Mouse (Mus musculus): ENCODE results near the gene Sfta2. TPM values are rescaled to one million over a fixed set of nuclear protein-coding genes. Genes with fewer than 3 reads are reported as not detected.

The Sfta2 gene
- polyA plus RNA-seq, 1 experiment = not detected

GRCm38 (mm10) chr17:35567767-35568166 is 33.6 kb upstream of the Sfta2 start:
- Histone ChIP-seq H3K9me3 (ENCODE audit: control insufficient read depth, low read length) (peaks cover 2% of the 10 kb centered on the region; the same call in 1 of the 2 replicates), H3K4me3 (replicated peaks) (no peak overlapping the region), H3K36me3 (ENCODE audit: control insufficient read depth) (no peaks in the 10 kb centered on the region), H3K4me1 (ENCODE audit: control insufficient read depth) (no peaks in the 10 kb centered on the region), H3K27me3 (ENCODE audit: control insufficient read depth) (peaks cover 26% of the 10 kb centered on the region)
- TF ChIP-seq TAL1 (IDR thresholded peaks at IDR 0.05; ENCODE audit: low read length) (no peak), GATA1 (IDR thresholded peaks at IDR 0.05; ENCODE audit: low read length) (no peak)

GRCm38 (mm10) chr17:35569091-35569944 is 32.0 kb upstream of the Sfta2 start:
- Histone ChIP-seq H3K36me3 (ENCODE audit: control insufficient read depth) (no peaks in the 10 kb centered on the region), H3K27me3 (ENCODE audit: control insufficient read depth) (peaks cover 28% of the 10 kb centered on the region), H3K4me1 (ENCODE audit: control insufficient read depth) (no peaks in the 10 kb centered on the region), H3K4me3 (replicated peaks) (no peak overlapping the region), H3K9me3 (ENCODE audit: control insufficient read depth, low read length) (peaks cover 2% of the 10 kb centered on the region; the same call in 1 of the 2 replicates)
- no peak for TF ChIP-seq TAL1 (IDR thresholded peaks at IDR 0.05; ENCODE audit: low read length)
- TF ChIP-seq GATA1 (IDR thresholded peaks at IDR 0.05; ENCODE audit: low read length) = no peak

- TF ChIP-seq TAL1 (IDR thresholded peaks at IDR 0.05; ENCODE audit: low read length) (no peak), GATA1 (IDR thresholded peaks at IDR 0.05; ENCODE audit: low read length) (no peak)
- H3K9me3 ChIP-seq (ENCODE audit: control insufficient read depth, low read length) = peaks cover 2% of the 10 kb centered on the region; the same call in 1 of the 2 replicates
Observed at GRCm38 (mm10) chr17:35570836-35571235, 30.5 kb upstream of the Sfta2 start.

GRCm38 (mm10) chr17:35571477-35571876 is 29.9 kb upstream of the Sfta2 start:
- peaks cover 40% of the 10 kb centered on the region for H3K27me3 ChIP-seq (ENCODE audit: control insufficient read depth)

More at GRCm38 (mm10) chr17:35570836-35571235, 30.5 kb upstream of the Sfta2 start:
- Histone ChIP-seq H3K4me3 (replicated peaks) (no peak overlapping the region), H3K4me1 (ENCODE audit: control insufficient read depth) (no peaks in the 10 kb centered on the region), H3K27me3 (ENCODE audit: control insufficient read depth) (peaks cover 36% of the 10 kb centered on the region), H3K36me3 (ENCODE audit: control insufficient read depth) (no peaks in the 10 kb centered on the region)

GRCm38 (mm10) chr17:35578211-35578610 is 23.1 kb upstream of the Sfta2 start:
- Histone ChIP-seq H3K4me1 (ENCODE audit: control insufficient read depth) (no peaks in the 10 kb centered on the region), H3K36me3 (ENCODE audit: control insufficient read depth) (no peaks in the 10 kb centered on the region), H3K9me3 (ENCODE audit: control insufficient read depth, low read length) (no peaks in the 10 kb centered on the region), H3K27me3 (ENCODE audit: control insufficient read depth) (peaks cover 18% of the 10 kb centered on the region), H3K4me3 (replicated peaks) (no peak overlapping the region)
- no peak for TF ChIP-seq TAL1 (IDR thresholded peaks at IDR 0.05; ENCODE audit: low read length)
- no peak for TF ChIP-seq GATA1 (IDR thresholded peaks at IDR 0.05; ENCODE audit: low read length)

More at GRCm38 (mm10) chr17:35571477-35571876, 29.9 kb upstream of the Sfta2 start:
- Histone ChIP-seq H3K9me3 (ENCODE audit: control insufficient read depth, low read length) (peaks cover 2% of the 10 kb centered on the region; the same call in 1 of the 2 replicates), H3K4me1 (ENCODE audit: control insufficient read depth) (no peaks in the 10 kb centered on the region), H3K36me3 (ENCODE audit: control insufficient read depth) (no peaks in the 10 kb centered on the region), H3K4me3 (replicated peaks) (no peak overlapping the region)
- TF ChIP-seq TAL1 (IDR thresholded peaks at IDR 0.05; ENCODE audit: low read length) (no peak), GATA1 (IDR thresholded peaks at IDR 0.05; ENCODE audit: low read length) (no peak)

- Histone ChIP-seq H3K4me3 (replicated peaks) (no peak overlapping the region), H3K27me3 (ENCODE audit: control insufficient read depth) (no peaks in the 10 kb centered on the region), H3K9me3 (ENCODE audit: control insufficient read depth, low read length) (peaks cover 5% of the 10 kb centered on the region), H3K36me3 (ENCODE audit: control insufficient read depth) (no peaks in the 10 kb centered on the region), H3K4me1 (ENCODE audit: control insufficient read depth) (no peaks in the 10 kb centered on the region)
- TF ChIP-seq GATA1 (IDR thresholded peaks at IDR 0.05; ENCODE audit: low read length) (no peak), TAL1 (IDR thresholded peaks at IDR 0.05; ENCODE audit: low read length) (no peak)
Observed at GRCm38 (mm10) chr17:35582900-35583299, 18.4 kb upstream of the Sfta2 start.

GRCm38 (mm10) chr17:35584330-35584937 is 16.9 kb upstream of the Sfta2 start:
- TF ChIP-seq TAL1 (IDR thresholded peaks at IDR 0.05; ENCODE audit: low read length) (no peak), GATA1 (IDR thresholded peaks at IDR 0.05; ENCODE audit: low read length) (no peak)

GRCm38 (mm10) chr17:35587291-35587690 is 14.1 kb upstream of the Sfta2 start:
- H3K27me3 ChIP-seq (ENCODE audit: control insufficient read depth) = no peaks in the 10 kb centered on the region
- TF ChIP-seq TAL1 (IDR thresholded peaks at IDR 0.05; ENCODE audit: low read length) (no peak), GATA1 (IDR thresholded peaks at IDR 0.05; ENCODE audit: low read length) (no peak)

More at GRCm38 (mm10) chr17:35584330-35584937, 16.9 kb upstream of the Sfta2 start:
- H3K9me3 ChIP-seq (ENCODE audit: control insufficient read depth, low read length) = peaks cover 5% of the 10 kb centered on the region
- H3K36me3 ChIP-seq (ENCODE audit: control insufficient read depth) = no peaks in the 10 kb centered on the region
- H3K27me3 ChIP-seq (ENCODE audit: control insufficient read depth) = no peaks in the 10 kb centered on the region
- no peak overlapping the region for H3K4me3 ChIP-seq (replicated peaks)
- no peaks in the 10 kb centered on the region for H3K4me1 ChIP-seq (ENCODE audit: control insufficient read depth)

GRCm38 (mm10) chr17:35588387-35588786 is 13.0 kb upstream of the Sfta2 start:
- Histone ChIP-seq H3K9me3 (ENCODE audit: control insufficient read depth, low read length) (peaks cover 5% of the 10 kb centered on the region), H3K4me3 (replicated peaks) (no peak overlapping the region), H3K36me3 (ENCODE audit: control insufficient read depth) (no peaks in the 10 kb centered on the region), H3K27me3 (ENCODE audit: control insufficient read depth) (no peaks in the 10 kb centered on the region), H3K4me1 (ENCODE audit: control insufficient read depth) (no peaks in the 10 kb centered on the region)
- TF ChIP-seq TAL1 (IDR thresholded peaks at IDR 0.05; ENCODE audit: low read length) (no peak), GATA1 (IDR thresholded peaks at IDR 0.05; ENCODE audit: low read length) (no peak)

More at GRCm38 (mm10) chr17:35587291-35587690, 14.1 kb upstream of the Sfta2 start:
- H3K36me3 ChIP-seq (ENCODE audit: control insufficient read depth) = no peaks in the 10 kb centered on the region
- peaks cover 5% of the 10 kb centered on the region for H3K9me3 ChIP-seq (ENCODE audit: control insufficient read depth, low read length)
- H3K4me1 ChIP-seq (ENCODE audit: control insufficient read depth) = no peaks in the 10 kb centered on the region
- no peak overlapping the region for H3K4me3 ChIP-seq (replicated peaks)
